Mouse (Mus musculus) thymus, postnatal 25 days (tissue): ENCODE results near the gene Hist1h4h.

Source experiments
- DNase-seq: peaks from one replicate; pipeline ENCODE4 v3.0.0; 2022

Gene Hist1h4h

DNA sequence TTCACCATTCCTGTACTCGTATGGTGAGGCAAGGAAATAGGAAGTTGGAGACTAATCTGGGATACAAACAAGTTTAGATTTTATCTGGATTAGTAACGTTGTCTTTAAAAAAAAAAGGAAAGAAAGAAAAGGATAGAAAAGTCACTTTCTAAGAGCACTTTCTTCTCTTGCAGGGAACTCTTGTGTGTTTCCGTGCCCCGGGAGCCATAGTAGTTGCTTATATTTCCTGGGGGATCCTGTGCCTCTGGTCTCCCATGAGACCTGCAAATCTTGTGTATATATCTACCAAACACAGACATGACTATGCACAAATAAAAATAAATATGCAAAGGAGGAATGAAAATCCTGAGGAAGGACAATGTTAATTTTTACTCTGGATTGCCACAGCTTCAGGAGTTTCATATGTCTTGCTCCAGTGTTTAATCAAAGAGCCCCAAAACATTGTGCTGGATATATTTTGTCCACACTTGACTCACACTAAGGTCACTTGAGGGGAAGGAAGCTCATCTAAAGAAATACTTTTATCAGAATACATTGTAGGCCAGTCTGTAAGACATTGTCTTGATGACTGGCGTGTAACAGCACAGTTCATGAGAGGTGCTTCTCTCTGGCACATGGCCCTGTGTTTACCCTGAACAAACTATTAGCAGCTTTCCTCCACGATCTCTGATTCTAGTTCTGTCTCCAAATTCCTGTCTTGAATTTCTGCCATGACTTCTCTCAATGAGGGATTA, 46.2 kb downstream of the Hist1h4h start:
- DNase-seq = no peak

DNA sequence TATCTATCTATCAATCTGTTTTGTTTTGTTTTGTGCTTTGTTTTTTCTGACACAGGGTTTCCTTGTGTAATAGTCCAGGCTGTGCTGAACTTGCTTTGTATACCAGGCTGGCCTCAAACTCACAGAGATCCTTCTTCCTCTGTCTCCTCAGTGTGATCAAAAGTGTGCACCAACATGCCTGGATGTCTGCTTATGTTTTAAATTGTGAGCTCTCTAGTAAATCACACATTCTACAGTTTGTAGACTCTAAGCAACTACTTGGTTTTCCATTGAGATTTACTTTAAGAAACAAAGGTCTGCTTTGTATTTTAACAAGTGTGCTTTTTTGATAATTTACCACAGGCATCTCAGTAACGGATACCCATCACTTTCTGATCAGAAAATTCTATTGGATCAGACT, 47.0 kb downstream of the Hist1h4h start:
- no peak for DNase-seq
